Mouse (Mus musculus) thymus, adult 2 months (tissue): ENCODE results near the gene Lhfp.
"Not testable (repeated sequence)": the region's sequence is repeated elsewhere in the genome, so short reads cannot be mapped to it uniquely, and the experiment has no call there.

Experiments
- CTCF ChIP-seq: fragments of 200-500 bp; IDR thresholded peaks from 2 replicates; pipeline ENCODE4 v1.5.1; 2012; ENCODE audit warnings: mild to moderate bottlenecking, control low read depth, low read length, moderate library complexity, borderline replicate concordance; ENCODE audit not compliant: control insufficient read depth, poor library complexity, insufficient read depth; ENCODE audit errors: extremely low read depth
- POLR2A ChIP-seq: fragments of 200-500 bp; IDR thresholded peaks from 2 replicates; pipeline ENCODE4 v1.6.1; 2012; ENCODE audit warnings: mild to moderate bottlenecking, low read length, control low read depth, moderate library complexity; ENCODE audit not compliant: control insufficient read depth, poor library complexity, insufficient read depth; ENCODE audit errors: extremely low read depth

DNA sequence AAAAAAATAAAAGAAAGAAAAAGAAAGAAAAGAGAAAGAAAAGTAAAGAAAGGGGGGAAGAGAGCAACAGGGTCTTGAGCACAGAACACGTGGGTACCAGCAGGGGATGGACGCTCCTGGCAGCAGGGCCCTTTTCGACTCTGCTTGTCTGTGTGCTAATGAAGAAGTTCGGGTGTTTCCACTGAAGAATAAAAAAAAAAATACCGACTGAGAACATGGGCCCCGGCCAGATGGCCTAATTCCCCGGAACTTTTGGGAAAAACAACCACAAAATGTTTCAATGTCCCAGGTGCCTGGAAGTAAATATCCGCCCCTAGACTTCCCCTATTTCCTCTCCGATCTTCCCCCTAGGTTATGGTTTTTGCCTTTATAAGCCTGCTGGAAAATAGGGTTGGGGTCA lies 191.1 kb downstream of the Lhfp start:
- TF ChIP-seq CTCF, POLR2A: not testable (repeated sequence)
